Mouse (Mus musculus): Measurements from ENCODE around the gene Abhd4.

The Abhd4 gene

GRCm38 (mm10) chr14:54253741-54254291 is at the start of gene Abhd4, which contains the start of gene Dad1:
Gene Abhd4 (plus strand): TSS chr14:54254188.
Gene Dad1 (minus strand): TSS chr14:54254104.
- peak; percentile 93 to 94 for DNase-seq (ENCODE audit: low spot score in 2 of 2)

- no peak for DNase-seq (ENCODE audit: low spot score in 2 of 2)
Observed at GRCm38 (mm10) chr14:54204311-54204710, 49.7 kb upstream of the Abhd4 start.

GRCm38 (mm10) chr14:54204786-54205185 is 49.2 kb upstream of the Abhd4 start:
- no peak for DNase-seq (ENCODE audit: low spot score in 2 of 2)

GRCm38 (mm10) chr14:54205904-54206303 is 48.1 kb upstream of the Abhd4 start:
- DNase-seq (ENCODE audit: low spot score in 2 of 2): no peak

- DNase-seq (ENCODE audit: low spot score in 2 of 2): no peak
Observed at GRCm38 (mm10) chr14:54206309-54206708, 47.7 kb upstream of the Abhd4 start.

DNA sequence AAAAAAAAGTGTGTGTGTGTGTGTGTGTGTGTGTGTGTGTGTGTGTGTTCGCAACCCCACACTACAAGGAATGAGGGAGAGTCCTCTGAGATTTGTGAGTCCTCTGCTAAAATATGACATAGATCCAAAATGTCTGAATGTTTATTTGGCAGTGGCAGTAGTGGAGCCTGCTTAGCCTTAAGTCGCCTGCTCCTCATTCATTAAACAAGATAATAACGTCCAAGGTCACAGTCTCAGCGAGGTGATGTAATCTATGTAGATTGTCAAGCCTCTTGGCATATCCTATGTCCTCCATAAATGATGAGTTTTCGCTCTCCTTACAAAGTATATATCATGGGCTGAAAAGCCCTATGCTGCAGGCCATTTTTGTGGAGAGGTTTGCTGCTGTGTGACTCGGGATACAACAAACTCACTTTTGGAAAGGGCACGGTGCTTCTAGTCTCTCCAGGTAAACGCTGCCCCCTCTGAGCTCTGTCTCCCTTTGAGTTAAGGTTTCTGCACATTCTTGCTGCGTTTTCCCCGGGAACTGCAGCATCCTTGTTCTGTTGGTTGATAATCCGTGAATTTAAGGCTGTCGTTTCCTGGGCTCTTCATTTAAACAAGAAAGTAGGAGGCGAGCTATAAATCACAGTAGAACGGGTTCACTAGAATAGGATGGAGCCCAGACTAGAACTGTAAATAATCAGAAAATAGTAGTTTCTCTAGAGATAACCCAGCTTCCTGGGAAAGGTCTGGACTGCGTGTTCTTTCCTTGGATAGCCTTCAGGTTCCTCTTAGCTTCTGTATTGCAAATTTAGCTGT is 47.0 kb upstream of the Abhd4 start:
- DNase-seq (ENCODE audit: low spot score in 2 of 2): no peak

- no peak for DNase-seq (ENCODE audit: low spot score in 2 of 2)
Observed at GRCm38 (mm10) chr14:54207924-54208323, 46.1 kb upstream of the Abhd4 start.

DNA sequence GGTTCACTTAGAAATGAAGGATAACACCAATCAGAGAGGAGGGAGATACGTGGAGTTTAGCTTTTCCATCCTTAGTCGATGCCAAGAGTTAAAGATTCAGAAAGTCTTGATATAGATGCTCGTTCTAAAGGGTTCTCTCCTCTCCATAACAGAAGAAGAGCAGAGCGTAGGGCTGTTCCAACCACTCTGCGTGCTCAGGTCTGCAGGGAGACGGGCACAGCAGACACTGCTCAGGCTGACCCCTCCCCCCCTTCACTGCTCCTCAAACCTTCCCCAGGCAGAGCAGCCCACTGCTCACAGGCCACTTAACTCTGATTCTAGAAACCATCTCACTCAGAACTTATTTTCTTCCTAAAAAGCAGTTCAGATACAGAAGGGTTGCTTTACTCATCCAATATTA is 45.2 kb upstream of the Abhd4 start:
- DNase-seq (ENCODE audit: low spot score in 2 of 2): no peak

DNA sequence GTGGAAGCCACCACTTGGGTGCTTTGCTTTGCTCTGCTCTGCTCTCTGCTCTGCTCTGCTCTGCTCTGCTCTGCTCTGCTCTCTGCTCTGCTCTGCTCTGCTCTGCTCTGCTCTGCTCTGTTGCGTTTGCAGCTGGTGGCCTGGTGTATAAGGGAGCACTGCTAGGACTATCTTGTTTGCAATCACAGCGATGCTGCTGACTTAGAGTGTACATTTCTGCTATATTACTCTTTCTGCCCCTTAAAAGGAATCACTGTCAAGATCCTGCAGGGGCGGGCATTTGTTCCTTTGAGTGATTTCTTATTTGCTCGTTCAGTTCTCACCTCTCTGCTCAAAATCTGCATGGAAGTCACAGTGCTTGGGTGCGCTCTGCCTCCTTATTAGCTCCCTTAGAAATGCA is 44.1 kb upstream of the Abhd4 start:
- no peak for DNase-seq (ENCODE audit: low spot score in 2 of 2)

DNA sequence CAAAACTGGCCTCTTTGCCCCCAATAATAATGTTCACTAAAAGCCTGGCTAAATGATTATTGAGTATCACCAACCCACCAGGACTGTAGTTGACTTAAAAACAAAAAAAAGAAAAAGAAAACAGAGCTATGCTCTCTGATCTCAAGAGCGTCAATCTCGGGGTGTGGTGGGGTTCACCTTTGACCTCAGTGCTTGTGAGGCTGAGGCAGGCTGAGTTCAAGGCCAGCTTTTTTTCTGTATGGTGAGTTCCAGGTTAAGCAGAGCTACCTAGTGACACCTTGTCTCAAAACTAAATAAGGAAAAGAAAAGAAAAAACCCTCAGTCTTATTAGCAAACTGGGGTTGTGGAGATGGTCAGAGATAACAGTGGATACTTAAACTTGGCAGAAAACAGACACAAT is 43.6 kb upstream of the Abhd4 start:
- DNase-seq (ENCODE audit: low spot score in 2 of 2): no peak

DNA sequence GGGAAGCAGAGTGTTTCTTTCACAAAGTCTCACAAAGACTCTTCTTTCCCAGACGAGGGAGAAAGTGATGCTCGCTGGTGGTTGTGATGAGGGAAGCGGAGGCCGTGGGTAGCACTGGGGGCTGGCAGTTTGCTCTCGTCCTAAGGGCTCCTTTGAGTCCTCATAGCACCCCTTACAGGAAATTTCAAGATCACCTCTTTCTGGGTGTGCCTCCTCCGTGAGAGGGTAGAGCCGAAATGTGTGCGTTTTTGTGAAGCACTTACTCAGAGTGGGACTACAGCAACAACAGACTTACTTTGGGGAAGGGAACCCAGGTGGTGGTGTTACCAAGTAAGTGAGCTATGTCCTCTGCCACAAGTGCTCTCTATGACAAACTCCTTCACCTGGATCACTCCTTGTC is 42.8 kb upstream of the Abhd4 start:
- no peak for DNase-seq (ENCODE audit: low spot score in 2 of 2)

DNA sequence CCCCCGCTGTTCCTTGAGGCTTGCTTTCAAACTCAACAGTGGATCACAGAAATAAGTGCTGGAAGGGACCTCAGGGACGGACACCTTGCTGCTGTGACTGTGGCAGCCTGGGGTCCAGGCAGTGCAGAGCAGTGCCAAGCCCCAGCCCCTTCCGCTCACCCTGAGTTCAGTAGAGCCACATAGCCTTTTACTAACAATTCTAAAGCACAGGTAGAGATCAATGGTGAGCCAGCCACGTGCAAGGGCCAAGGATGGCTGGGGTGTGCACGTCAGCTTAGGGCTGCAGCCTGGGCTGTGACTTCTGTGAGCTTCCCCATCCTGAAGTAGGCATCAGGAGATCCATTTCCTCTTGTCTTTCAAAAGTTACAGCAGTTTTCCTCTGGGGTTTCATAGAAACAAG is 42.2 kb upstream of the Abhd4 start:
- DNase-seq (ENCODE audit: low spot score in 2 of 2): no peak

DNA sequence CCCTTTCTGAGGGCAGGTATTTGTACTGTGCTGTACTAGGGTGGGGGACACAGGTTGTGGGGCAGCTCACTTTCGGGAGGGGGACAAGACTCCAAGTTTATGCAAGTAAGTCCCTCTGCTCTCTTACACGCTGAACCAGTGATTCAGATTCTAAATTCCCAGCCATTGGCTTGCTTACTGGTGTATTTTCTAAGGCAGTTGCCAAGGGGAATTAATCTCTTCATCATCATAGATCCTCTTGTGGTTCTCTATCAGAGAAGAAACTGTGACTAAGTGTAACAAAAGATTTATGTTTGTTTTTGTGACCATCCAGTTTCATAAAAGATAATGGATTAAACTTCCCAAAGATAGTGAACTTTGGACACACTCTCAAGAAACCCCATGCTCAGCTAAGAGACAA is 40.3 kb upstream of the Abhd4 start:
- no peak for DNase-seq (ENCODE audit: low spot score in 2 of 2)

DNA sequence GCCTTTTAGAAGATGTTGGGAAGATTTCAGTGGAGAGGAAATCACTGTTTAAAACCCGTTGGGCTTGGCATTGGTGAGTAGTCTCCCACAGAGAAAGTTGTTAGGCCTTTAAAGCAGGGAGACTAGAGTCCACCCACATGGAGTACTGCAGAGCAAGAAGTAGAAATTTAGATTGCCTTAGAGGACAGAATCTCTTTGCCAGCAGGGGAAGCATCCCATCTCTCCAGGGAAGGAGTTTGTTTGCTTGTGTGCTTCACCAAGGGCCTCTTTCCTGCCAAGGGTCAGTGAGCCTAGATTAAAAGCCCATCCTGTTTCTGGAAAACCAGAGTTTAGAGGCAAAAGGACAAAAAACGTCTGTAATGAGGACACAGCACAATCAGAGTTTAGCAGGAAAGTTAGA is 39.5 kb upstream of the Abhd4 start:
- DNase-seq (ENCODE audit: low spot score in 2 of 2): no peak

- no peak for DNase-seq (ENCODE audit: low spot score in 2 of 2)
Observed at GRCm38 (mm10) chr14:54214901-54215300, 39.1 kb upstream of the Abhd4 start.

DNA sequence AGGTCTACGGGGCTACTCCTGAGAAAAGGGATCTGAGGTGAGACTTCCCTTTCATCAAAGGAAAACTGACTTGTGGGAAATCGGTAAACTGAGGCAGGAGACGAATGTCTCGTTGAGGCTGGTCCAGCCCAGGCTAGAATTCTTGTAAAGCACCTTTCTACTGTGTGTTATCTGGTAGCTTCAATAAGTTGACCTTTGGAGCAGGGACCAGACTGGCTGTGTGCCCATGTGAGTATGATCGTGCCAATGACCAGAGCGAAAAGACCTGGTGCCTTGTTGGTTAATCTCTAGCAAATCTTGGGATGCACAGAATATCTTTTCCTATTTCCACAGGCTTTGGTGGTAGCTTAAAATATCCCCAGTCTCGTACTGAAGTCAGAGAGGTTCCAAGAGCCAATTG is 37.9 kb upstream of the Abhd4 start:
- no peak for DNase-seq (ENCODE audit: low spot score in 2 of 2)

- DNase-seq (ENCODE audit: low spot score in 2 of 2): no peak
Observed at GRCm38 (mm10) chr14:54218233-54218632, 35.8 kb upstream of the Abhd4 start.

GRCm38 (mm10) chr14:54218721-54219120 is 35.3 kb upstream of the Abhd4 start:
- DNase-seq (ENCODE audit: low spot score in 2 of 2): no peak

DNA sequence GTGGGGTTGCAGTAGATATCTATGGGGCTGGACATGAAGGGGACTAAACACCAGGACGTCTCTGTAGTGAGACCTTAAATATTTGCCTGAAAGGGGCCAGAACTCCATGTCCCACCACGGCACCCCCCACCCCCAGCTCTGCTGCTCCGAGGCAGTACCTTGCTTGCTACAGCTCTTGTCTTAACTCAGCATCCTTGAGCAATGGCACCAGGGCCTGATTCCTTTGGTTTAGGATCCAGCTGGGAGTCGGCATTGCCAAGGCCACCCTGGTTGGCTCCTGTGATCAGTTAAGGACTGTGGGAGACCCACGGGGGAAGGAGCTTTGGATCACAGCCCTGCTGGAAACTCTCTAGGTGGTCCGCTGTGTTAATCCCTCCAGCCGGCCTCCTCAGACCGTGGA is 34.7 kb upstream of the Abhd4 start:
- no peak for DNase-seq (ENCODE audit: low spot score in 2 of 2)

GRCm38 (mm10) chr14:54219849-54220248 is 34.1 kb upstream of the Abhd4 start:
- DNase-seq (ENCODE audit: low spot score in 2 of 2): no peak

- DNase-seq (ENCODE audit: low spot score in 2 of 2): no peak
Observed at GRCm38 (mm10) chr14:54220726-54221494, 33.1 kb upstream of the Abhd4 start.

DNA sequence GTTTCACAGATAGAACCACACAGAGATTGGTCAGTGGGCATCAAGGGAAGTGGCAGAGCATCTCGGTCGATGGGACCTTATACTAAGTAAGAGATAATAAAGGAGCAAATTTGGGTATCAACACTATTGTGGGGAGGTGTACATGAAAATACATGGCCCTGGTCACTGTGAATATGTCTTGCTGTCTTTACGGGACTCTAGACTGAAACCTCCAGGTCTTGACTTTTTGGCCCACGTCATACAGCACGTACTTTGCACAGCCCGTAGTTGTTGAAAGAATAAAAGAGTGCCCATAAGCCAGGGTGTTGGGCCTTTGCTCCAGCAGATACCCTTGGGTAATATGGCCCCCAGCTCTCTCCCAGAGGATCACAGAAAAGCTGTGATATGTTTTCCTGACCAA is 32.3 kb upstream of the Abhd4 start:
- DNase-seq (ENCODE audit: low spot score in 2 of 2): no peak

GRCm38 (mm10) chr14:54222289-54222727 is 31.7 kb upstream of the Abhd4 start:
- no peak for DNase-seq (ENCODE audit: low spot score in 2 of 2)
